Mouse (Mus musculus) hindbrain, embryonic 16.5 days (tissue): ENCODE results near the gene Gm28048. TPM values are rescaled to one million over a fixed set of nuclear protein-coding genes. Genes with fewer than 3 reads are reported as not detected.

ENCODE experiments used
- ATAC-seq: fragments of 200-750 bp; cut with Nextera tagmentation; 2 replicates; pipeline ENCODE4 v1.8.0; 2017; ENCODE audit warnings: moderate TSS enrichment, moderate library complexity
- H3K27ac ChIP-seq: fragments of 300-500 bp; sonication (generic); 2 replicates; pipeline ENCODE4 v1.5.1; 2014; ENCODE audit warnings: low read depth, mild to moderate bottlenecking, control low read depth, low read length, moderate library complexity
- H3K27me3 ChIP-seq: fragments of 300-500 bp; sonication (generic); replicated peaks from 2 replicates; pipeline ENCODE4 v1.6.1; 2014; ENCODE audit warnings: low read length; ENCODE audit not compliant: control insufficient read depth, insufficient read depth
- H3K36me3 ChIP-seq: fragments of 300-500 bp; sonication (generic); 2 replicates; pipeline ENCODE4 v1.6.1; 2014; ENCODE audit warnings: mild to moderate bottlenecking, low read length, moderate library complexity, mixed read lengths; ENCODE audit not compliant: control insufficient read depth, insufficient read depth
- H3K4me1 ChIP-seq: fragments of 300-500 bp; sonication (generic); 2 replicates; pipeline ENCODE4 v1.6.1; 2014; ENCODE audit warnings: low read depth, low read length; ENCODE audit not compliant: control insufficient read depth, insufficient read depth
- H3K4me2 ChIP-seq: fragments of 300-500 bp; sonication (generic); 2 replicates; pipeline ENCODE4 v1.6.1; 2014; ENCODE audit warnings: mild to moderate bottlenecking, low read length, control low read depth, moderate library complexity
- H3K4me3 ChIP-seq: fragments of 300-500 bp; sonication (generic); 2 replicates; pipeline ENCODE4 v1.5.1; 2014; ENCODE audit warnings: mild to moderate bottlenecking, low read length, control low read depth, moderate library complexity
- H3K9ac ChIP-seq: fragments of 300-500 bp; sonication (generic); 2 replicates; pipeline ENCODE4 v1.6.1; 2014; ENCODE audit warnings: low read depth, mild to moderate bottlenecking, control low read depth, low read length, moderate library complexity
- H3K9me3 ChIP-seq: fragments of 300-500 bp; sonication (generic); 2 replicates; pipeline ENCODE4 v1.6.1; 2014; ENCODE audit warnings: mild to moderate bottlenecking, low read length, moderate library complexity; ENCODE audit not compliant: control insufficient read depth
- WGBS: fragments of 180-500 bp; shearing (Covaris S2); extraction: QIAGEN DNeasy Blood & Tissue Kit; methylation state at CpG from one replicate; pipeline ENCODE4 v1.1.7; 2014; 5-methylcytosine and 5-hydroxymethylcytosine counted together
- polyA plus RNA-seq: library from polyadenylated mRNA; unstranded; fragments of >200 nt; fragmentation: Nextera tagmentation; extraction: Ambion mirVana; gene quantifications from 2 replicates; pipeline ENCODE4 v1.2.1, GENCODE M21; 2015

Gm28048 gene
- polyA plus RNA-seq, 1 experiment from 2014 or later = 5.4 TPM

DNA sequence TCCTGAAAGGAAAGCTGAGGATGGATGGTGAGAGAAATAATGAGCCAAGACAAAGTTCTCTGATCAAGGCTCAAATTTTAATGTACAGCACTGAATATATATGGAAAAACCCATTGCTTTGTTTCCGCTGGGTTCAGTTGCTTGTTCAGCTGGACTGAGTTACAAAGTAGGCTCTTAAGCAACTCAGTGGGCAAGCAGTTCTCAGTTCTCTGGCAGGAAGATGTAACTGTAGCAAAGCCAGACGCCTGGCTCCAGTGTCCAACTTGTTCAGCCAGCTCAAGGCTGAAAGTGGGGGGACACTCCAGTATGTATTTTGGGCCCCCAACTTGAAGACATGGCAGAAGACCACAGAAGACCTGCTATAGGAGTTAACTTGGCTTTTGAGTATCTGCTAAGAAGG, 194.1 kb downstream of the Gm28048 start:
- WGBS = 98% methylated on average over 2 of the region's 2 CpGs

More for the DNA sequence above, 194.1 kb downstream of the Gm28048 start:
- no peak overlapping the region for H3K9ac ChIP-seq
- no peaks in the 10 kb centered on the region for H3K9me3 ChIP-seq
- H3K4me1 ChIP-seq = no peaks in the 10 kb centered on the region
- no peak for ATAC-seq
- H3K36me3 ChIP-seq = no peaks in the 10 kb centered on the region
- H3K4me2 ChIP-seq = no peak overlapping the region
- H3K27ac ChIP-seq = no peak overlapping the region
- no peaks in the 10 kb centered on the region for H3K27me3 ChIP-seq
- no peak overlapping the region for H3K4me3 ChIP-seq

Other genes starting within 250 kb of the Gm28048 start
- gene B3gnt2, start 121.1 kb downstream of the Gm28048 start, polyA plus RNA-seq = 2.1 and 2.7 TPM in 2 replicates
- gene Zrsr1, start 10.1 kb downstream of the Gm28048 start, polyA plus RNA-seq = 7.8 and 9.7 TPM in 2 replicates
- gene Commd1, start 292 bp upstream of the Gm28048 start, polyA plus RNA-seq = 236 and 237 TPM in 2 replicates
- 263 and 273 TPM in 2 replicates for gene Cct4, start 8.4 kb upstream of the Gm28048 start, polyA plus RNA-seq
- 4.6 and 5.7 TPM in 2 replicates for gene Fam161a, start 25.4 kb upstream of the Gm28048 start, polyA plus RNA-seq